Mouse (Mus musculus): Measurements from ENCODE around the gene Pik3ca. TPM values are rescaled to one million over a fixed set of nuclear protein-coding genes. Genes with fewer than 3 reads are reported as not detected.

Pik3ca gene
- polyA plus RNA-seq, 1 experiment from 2014 or later, result 16.7 TPM

Other genes with a start within 250 kb of the Pik3ca start
- 5.9 and 7.7 TPM in 2 replicates for gene Zmat3, start 31.7 kb upstream of the Pik3ca start, polyA plus RNA-seq (2014; fragmentation: Nextera tagmentation; extraction: Ambion mirVana)
- gene Kcnmb3, start 94.6 kb downstream of the Pik3ca start, polyA plus RNA-seq (2014; fragmentation: Nextera tagmentation; extraction: Ambion mirVana), result not detected in 2 replicates
- gene Zfp639, start 112.6 kb downstream of the Pik3ca start, polyA plus RNA-seq (2014; fragmentation: Nextera tagmentation; extraction: Ambion mirVana), result 40.9 and 44.8 TPM in 2 replicates
- 23.6 and 24.4 TPM in 2 replicates for gene Mfn1, start 131.8 kb downstream of the Pik3ca start, polyA plus RNA-seq (2014; fragmentation: Nextera tagmentation; extraction: Ambion mirVana)
- gene Gnb4, start 218.9 kb downstream of the Pik3ca start, polyA plus RNA-seq (2014; fragmentation: Nextera tagmentation; extraction: Ambion mirVana), result 53.0 and 64.2 TPM in 2 replicates

Measured in intestine, embryonic 14.5 days (tissue).